Mouse (Mus musculus) liver, embryonic 13.5 days (tissue): ENCODE data around the gene Mta1. TPM values are rescaled to one million over a fixed set of nuclear protein-coding genes. Genes with fewer than 3 reads are reported as not detected.
A peak's percentile ranks its signal among the peaks of the same experiment; 100 is the strongest.

Experiments used
- ATAC-seq: fragments of 200-750 bp; cut with Nextera tagmentation; 2 replicates; pipeline ENCODE4 v1.8.0; 2017; ENCODE audit warnings: low read depth, mild to moderate bottlenecking, moderate number of reproducible peaks, moderate library complexity
- DNase-seq: peaks from one replicate; pipeline ENCODE4 v3.0.0; 2022
- H3K27ac ChIP-seq: fragments of 300-500 bp; sonication (generic); 2 replicates; pipeline ENCODE4 v1.5.1; 2015; ENCODE audit warnings: moderate library complexity, mild to moderate bottlenecking, inconsistent platforms
- H3K27me3 ChIP-seq: fragments of 300-500 bp; sonication (generic); 2 replicates; pipeline ENCODE4 v1.6.1; 2015; ENCODE audit warnings: mild to moderate bottlenecking, inconsistent platforms
- H3K36me3 ChIP-seq: fragments of 300-500 bp; sonication (generic); 2 replicates; pipeline ENCODE4 v1.6.1; 2015; ENCODE audit warnings: mild to moderate bottlenecking, inconsistent platforms
- H3K4me1 ChIP-seq: fragments of 300-500 bp; sonication (generic); replicated peaks from 2 replicates; pipeline ENCODE4 v1.6.1; 2015; ENCODE audit warnings: inconsistent platforms
- H3K4me2 ChIP-seq: fragments of 300-500 bp; sonication (generic); 2 replicates; pipeline ENCODE4 v1.6.1; 2015; ENCODE audit warnings: inconsistent platforms, mild to moderate bottlenecking, moderate library complexity
- H3K4me3 ChIP-seq: fragments of 300-500 bp; sonication (generic); replicated peaks from 2 replicates; pipeline ENCODE4 v1.5.1; 2015; ENCODE audit warnings: mild to moderate bottlenecking, inconsistent platforms
- H3K9ac ChIP-seq: fragments of 300-500 bp; sonication (generic); 2 replicates; pipeline ENCODE4 v1.6.1; 2015; ENCODE audit warnings: mild to moderate bottlenecking, inconsistent platforms
- H3K9me3 ChIP-seq: fragments of 300-500 bp; sonication (generic); replicated peaks from 2 replicates; pipeline ENCODE4 v1.6.1; 2016; ENCODE audit warnings: inconsistent platforms
- WGBS: fragments of 180-500 bp; shearing (Covaris S2); methylation state at CpG from one replicate; pipeline ENCODE4 v1.1.7; 2015; ENCODE audit not compliant: insufficient replicate concordance; 5-methylcytosine and 5-hydroxymethylcytosine counted together
- polyA plus RNA-seq: library from polyadenylated mRNA; unstranded; fragments of >200 nt; fragmentation: Nextera tagmentation; extraction: Ambion mirVana; gene quantifications from 2 replicates; pipeline ENCODE4 v1.2.1, GENCODE M21; 2015

Mta1 gene
- polyA plus RNA-seq, 1 experiment from 2014 or later, result 6.1 TPM

- Histone ChIP-seq H3K4me1 (peaks cover 29% of the 10 kb centered on the region), H3K4me3 (no peak overlapping the region), H3K27me3 (peaks cover 4% of the 10 kb centered on the region; the same call in 1 of the 2 replicates), H3K27ac (no peak overlapping the region), H3K36me3 (peaks cover 77% of the 10 kb centered on the region), H3K9me3 (no peaks in the 10 kb centered on the region), H3K9ac (no peak overlapping the region), H3K4me2 (no peak overlapping the region)
- 82% methylated on average over 7 of the region's 7 CpGs for WGBS
- DNase-seq (no peak), ATAC-seq (no peak)
Observed at GRCm38 (mm10) chr12:113135401-113135800, 37.3 kb downstream of the Mta1 start.

GRCm38 (mm10) chr12:113136492-113137020 lies 38.5 kb downstream of the Mta1 start:
- no peaks in the 10 kb centered on the region for H3K9me3 ChIP-seq
- H3K4me1 ChIP-seq, result peaks cover 40% of the 10 kb centered on the region
- H3K4me3 ChIP-seq, result no peak overlapping the region
- peaks cover 66% of the 10 kb centered on the region for H3K36me3 ChIP-seq
- WGBS, result 86% methylated on average over 17 of the region's 17 CpGs
- H3K27me3 ChIP-seq, result peaks cover 16% of the 10 kb centered on the region
- ATAC-seq (no peak), DNase-seq (no peak)
- H3K4me2 ChIP-seq, result no peak overlapping the region
- no peak overlapping the region for H3K27ac ChIP-seq
- no peak overlapping the region for H3K9ac ChIP-seq

GRCm38 (mm10) chr12:113137260-113138213 lies 39.5 kb downstream of the Mta1 start:
- ATAC-seq, result no peak
- H3K4me3 ChIP-seq, result no peak overlapping the region
- no peak overlapping the region for H3K9ac ChIP-seq
- DNase-seq, result no peak
- no peak overlapping the region for H3K27ac ChIP-seq
- no peaks in the 10 kb centered on the region for H3K9me3 ChIP-seq
- peaks cover 26% of the 10 kb centered on the region for H3K27me3 ChIP-seq
- WGBS, result 78% methylated on average over 18 of the region's 18 CpGs
- no peak overlapping the region for H3K4me2 ChIP-seq
- peaks cover 56% of the 10 kb centered on the region for H3K36me3 ChIP-seq
- H3K4me1 ChIP-seq, result peaks cover 45% of the 10 kb centered on the region

DNA sequence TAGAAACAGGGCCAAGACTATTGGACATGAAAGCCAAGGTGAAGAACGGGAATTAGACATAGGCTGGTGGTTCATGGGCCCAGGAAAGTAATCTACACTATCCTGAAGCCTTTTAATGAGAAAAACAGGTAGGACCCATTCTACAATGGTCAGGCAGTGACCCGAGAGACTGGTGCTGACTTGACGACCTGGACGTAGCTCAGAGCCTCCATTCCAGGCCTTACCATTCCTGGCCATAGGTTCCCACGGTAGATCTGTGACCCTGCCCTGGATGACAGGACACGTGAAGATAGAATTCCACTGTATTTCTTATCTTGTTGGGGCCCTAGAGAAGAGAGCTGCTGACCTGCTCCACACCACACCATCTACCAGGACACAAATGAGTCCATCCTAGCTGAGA lies 40.2 kb downstream of the Mta1 start:
- DNase-seq (no peak), ATAC-seq (no peak)
- H3K9ac ChIP-seq, result no peak overlapping the region
- WGBS, result 70% methylated on average over 6 of the region's 6 CpGs
- peaks cover 33% of the 10 kb centered on the region for H3K27me3 ChIP-seq
- H3K36me3 ChIP-seq, result peaks cover 48% of the 10 kb centered on the region
- H3K27ac ChIP-seq, result no peak overlapping the region
- H3K4me1 ChIP-seq, result peaks cover 51% of the 10 kb centered on the region
- H3K9me3 ChIP-seq, result no peaks in the 10 kb centered on the region
- no peak overlapping the region for H3K4me3 ChIP-seq
- no peak overlapping the region for H3K4me2 ChIP-seq

- H3K27ac ChIP-seq, result no peak overlapping the region
- peaks cover 59% of the 10 kb centered on the region for H3K4me1 ChIP-seq
- peak overlapping the region; percentile 72; the same call in 1 of the 2 replicates for H3K9ac ChIP-seq
- peak overlapping the region; percentile 66 for H3K4me3 ChIP-seq
- ATAC-seq (no peak), DNase-seq (no peak)
- no peaks in the 10 kb centered on the region for H3K9me3 ChIP-seq
- H3K4me2 ChIP-seq, result peak overlapping the region; percentile 96
- peaks cover 41% of the 10 kb centered on the region for H3K27me3 ChIP-seq
- peaks cover 44% of the 10 kb centered on the region for H3K36me3 ChIP-seq
- 53% methylated on average over 11 of the region's 11 CpGs for WGBS
Observed at GRCm38 (mm10) chr12:113138901-113139864, 41.1 kb downstream of the Mta1 start.

DNA sequence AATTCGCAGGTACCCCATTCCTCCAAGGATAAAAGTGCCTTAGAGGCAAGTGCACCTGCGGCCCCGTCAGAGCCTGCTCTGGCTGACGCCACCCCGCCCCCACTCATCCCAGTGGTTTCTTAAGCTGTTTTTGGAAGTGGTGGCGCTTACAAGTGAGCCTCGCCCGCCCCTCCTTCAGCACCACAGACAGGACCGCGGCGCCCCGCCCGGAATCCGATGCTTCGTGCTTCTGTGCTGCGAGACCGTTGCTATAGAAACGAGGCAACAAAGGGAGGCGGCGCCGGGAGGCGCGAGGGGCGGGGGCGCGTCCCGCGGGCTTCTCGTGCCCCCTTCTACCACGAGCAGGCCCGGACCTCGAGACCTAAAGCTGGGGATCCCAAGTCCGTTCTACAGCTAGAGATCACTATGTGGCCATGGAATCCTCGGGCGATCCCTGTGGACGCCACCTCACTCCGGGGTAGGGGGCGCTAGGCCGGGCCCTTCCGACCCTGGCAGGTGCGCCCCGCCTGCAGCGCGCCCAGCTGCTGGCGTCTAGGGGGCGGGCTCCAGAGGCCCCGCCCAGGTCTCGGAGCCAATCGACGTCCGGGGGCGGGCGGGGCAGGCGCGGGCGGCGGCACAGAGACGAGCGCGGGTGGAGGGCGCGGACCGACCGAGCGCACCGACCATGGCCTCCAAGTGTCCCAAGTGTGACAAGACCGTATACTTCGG lies 42.0 kb downstream of the Mta1 start, which contains the start of gene Crip2:
Gene Crip2 (plus strand): TSS at position 329 of the 708 bp plus-strand sequence.
- Histone ChIP-seq H3K9ac (peak within 1 kb of the TSS; percentile 72), H3K4me2 (peak within 1 kb of the TSS; percentile 96), H3K4me3 (peak within 1 kb of the TSS; percentile 66), H3K27ac (peak within 1 kb of the TSS; percentile 61), H3K4me1 (peaks cover 60% of the 10 kb centered on the region), H3K27me3 (peaks cover 41% of the 10 kb centered on the region), H3K9me3 (no peaks in the 10 kb centered on the region), H3K36me3 (peaks cover 41% of the 10 kb centered on the region)
- under 1% methylated on average over 68 of the region's 68 CpGs for WGBS
- peak; percentile 77 for DNase-seq
- peak; percentile 87 for ATAC-seq

- peaks cover 63% of the 10 kb centered on the region for H3K4me1 ChIP-seq
- H3K27me3 ChIP-seq, result peaks cover 41% of the 10 kb centered on the region
- peak overlapping the region; percentile 61 for H3K27ac ChIP-seq
- ATAC-seq (peak; percentile 70), DNase-seq (peak; percentile 48)
- H3K4me3 ChIP-seq, result peak overlapping the region; percentile 66
- no peaks in the 10 kb centered on the region for H3K9me3 ChIP-seq
- H3K4me2 ChIP-seq, result peak overlapping the region; percentile 96
- H3K9ac ChIP-seq, result peak overlapping the region; percentile 72
- WGBS, result 3% methylated on average over 49 of the region's 49 CpGs
- H3K36me3 ChIP-seq, result peaks cover 34% of the 10 kb centered on the region
Observed at GRCm38 (mm10) chr12:113140616-113141411, 42.7 kb downstream of the Mta1 start.

GRCm38 (mm10) chr12:113141531-113141973 lies 43.5 kb downstream of the Mta1 start:
- Histone ChIP-seq H3K4me2 (peak overlapping the region; percentile 96), H3K36me3 (peaks cover 27% of the 10 kb centered on the region), H3K9ac (peak overlapping the region; percentile 72), H3K4me1 (peaks cover 70% of the 10 kb centered on the region), H3K4me3 (peak overlapping the region; percentile 66), H3K9me3 (no peaks in the 10 kb centered on the region), H3K27me3 (peaks cover 45% of the 10 kb centered on the region), H3K27ac (peak overlapping the region; percentile 61)
- WGBS, result 27% methylated on average over 8 of the region's 8 CpGs
- DNase-seq, result no peak
- ATAC-seq, result no peak

DNA sequence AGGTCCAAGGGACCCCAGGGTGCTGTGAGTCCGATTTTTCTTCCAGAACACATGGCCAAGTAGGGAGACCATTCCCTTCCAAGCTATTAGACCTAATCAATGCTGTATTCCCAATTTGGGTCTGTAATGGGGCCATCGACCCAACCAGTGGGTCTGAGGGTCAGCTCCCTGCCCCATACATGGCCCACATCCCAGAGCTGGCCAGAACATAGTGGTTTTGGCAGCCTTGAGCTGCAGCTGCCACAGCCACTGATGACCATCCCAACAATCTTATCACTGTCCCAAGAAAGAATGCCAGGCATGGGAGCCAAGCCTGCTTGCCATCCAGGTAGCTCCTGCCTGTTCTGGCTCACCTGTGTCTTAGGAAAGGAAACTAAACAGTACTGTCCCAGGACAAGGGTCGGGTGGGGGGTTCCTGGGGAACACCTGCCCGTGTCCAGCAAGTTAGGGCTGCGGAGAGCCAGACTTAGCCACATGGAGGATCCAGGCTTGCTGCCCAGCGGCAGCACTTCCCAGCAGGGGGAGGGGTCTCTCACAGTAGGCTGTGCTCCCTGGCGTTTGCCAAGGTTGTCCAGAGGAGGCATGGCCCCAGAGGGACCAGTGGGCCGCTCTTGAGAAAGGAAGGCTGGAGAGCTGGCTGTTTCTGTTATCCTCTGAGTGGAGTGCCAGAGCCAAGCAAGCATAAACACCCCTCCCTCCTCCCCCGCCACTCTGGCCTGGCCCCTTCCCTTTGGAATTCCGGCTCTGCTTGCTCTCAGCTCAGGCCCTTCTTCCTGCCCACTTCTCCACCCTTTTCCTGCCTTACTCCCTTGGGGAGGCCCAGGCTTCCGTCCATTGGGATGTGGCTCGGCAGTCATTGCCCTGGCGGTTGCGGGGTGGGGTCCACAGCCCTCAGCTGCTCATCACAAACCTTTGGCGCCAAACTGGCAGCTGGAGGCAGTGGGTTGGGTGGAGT lies 44.2 kb downstream of the Mta1 start:
- peak overlapping the region; percentile 61 for H3K27ac ChIP-seq
- H3K4me1 ChIP-seq, result peaks cover 75% of the 10 kb centered on the region
- peak overlapping the region; percentile 66 for H3K4me3 ChIP-seq
- H3K9ac ChIP-seq, result peak overlapping the region; percentile 72; the same call in 1 of the 2 replicates
- no peaks in the 10 kb centered on the region for H3K9me3 ChIP-seq
- H3K4me2 ChIP-seq, result peak overlapping the region; percentile 96
- H3K36me3 ChIP-seq, result peaks cover 19% of the 10 kb centered on the region
- 28% methylated on average over 15 of the region's 15 CpGs for WGBS
- peaks cover 53% of the 10 kb centered on the region for H3K27me3 ChIP-seq
- DNase-seq (no peak), ATAC-seq (no peak)
